Mouse (Mus musculus) adrenal gland, postnatal 4 days (tissue): ENCODE data around the gene Capn10. TPM values are rescaled to one million over a fixed set of nuclear protein-coding genes. Genes with fewer than 3 reads are reported as not detected.

ENCODE experiments used
- DNase-seq, 2 experiments: peaks; one replicate each; pipeline ENCODE4 v3.0.0; 2021 to 2022; ENCODE audit warnings: low spot score in 2 of 2, mixed read lengths in 2 of 2
- long read RNA-seq, 2 experiments: library from polyadenylated mRNA; stranded (forward); transcript quantifications; one replicate each; pipeline ENCODE4 v2.0.0; 2021
- total RNA-seq, 2 experiments: library from RNA; stranded (reverse); gene quantifications; 2 replicates each; pipeline ENCODE4 v1.2.3; 2021

The Capn10 gene
- 10 to 100 TPM; 32.5 to 34.7 TPM for total RNA-seq
- long read RNA-seq, experiment 1, transcript Capn10-201 (12 exons, 2,902 nt): major isoform, 24 of 43 reads
- long read RNA-seq, experiment 1, transcript Capn10-202 (4 exons, 1,268 nt): minor isoform, 9 of 43 reads
- long read RNA-seq, experiment 1, partial matches to known transcripts: 5 of 43 reads
- long read RNA-seq, experiment 1, other reads (novel, unspliced or antisense): 4 of 43 reads
- long read RNA-seq, experiment 2, transcript Capn10-201 (12 exons, 2,902 nt): major isoform, 34 of 75 reads
- long read RNA-seq, experiment 2, transcript Capn10-202 (4 exons, 1,268 nt): minor isoform, 11 of 75 reads
- long read RNA-seq, experiment 2, partial matches to known transcripts: 12 of 75 reads
- long read RNA-seq, experiment 2, other reads (novel, unspliced or antisense): 18 of 75 reads

- peak; percentile 57 to 78 for DNase-seq
Observed at GRCm38 (mm10) chr1:92934182-92934827, at the start of gene Capn10. Gene Capn10 (plus strand): TSS chr1:92934376.

GRCm38 (mm10) chr1:92888901-92889655 is 45.1 kb upstream of the Capn10 start:
- no peak for DNase-seq

GRCm38 (mm10) chr1:92892791-92893190 is 41.4 kb upstream of the Capn10 start:
- DNase-seq: no peak

- no peak for DNase-seq
Observed at GRCm38 (mm10) chr1:92893896-92894295, 40.3 kb upstream of the Capn10 start.

- DNase-seq: peak; percentile 41 to 53
Observed at GRCm38 (mm10) chr1:92895089-92895488, 39.1 kb upstream of the Capn10 start.

- DNase-seq: peak; percentile 30 to 32
Observed at GRCm38 (mm10) chr1:92902786-92903185, 31.4 kb upstream of the Capn10 start, which contains the start of gene Ankmy1. Gene Ankmy1 (minus strand): TSS chr1:92902906.

GRCm38 (mm10) chr1:92903627-92904026 is 30.5 kb upstream of the Capn10 start:
- no peak for DNase-seq

- DNase-seq: no peak
Observed at GRCm38 (mm10) chr1:92905703-92906310, 28.4 kb upstream of the Capn10 start.

- peak; percentile 60 to 83 for DNase-seq
Observed at GRCm38 (mm10) chr1:92906779-92907631, 27.2 kb upstream of the Capn10 start, which contains the start of gene Dusp28. Gene Dusp28 (plus strand): TSS chr1:92906981.

GRCm38 (mm10) chr1:92907632-92908360 is 26.4 kb upstream of the Capn10 start:
- no peak for DNase-seq

- no peak for DNase-seq
Observed at GRCm38 (mm10) chr1:92908664-92909063, 25.5 kb upstream of the Capn10 start.

- no peak for DNase-seq
Observed at GRCm38 (mm10) chr1:92909068-92909467, 25.1 kb upstream of the Capn10 start.

GRCm38 (mm10) chr1:92910239-92910885 is 23.8 kb upstream of the Capn10 start, which contains the start of gene Rnpepl1:
Gene Rnpepl1 (plus strand): TSS chr1:92910783.
- peak; percentile 56 for DNase-seq

- peak; percentile 22 to 33 for DNase-seq
Observed at GRCm38 (mm10) chr1:92910925-92911720, 23.1 kb upstream of the Capn10 start.

- no peak for DNase-seq
Observed at GRCm38 (mm10) chr1:92911721-92912138, 22.4 kb upstream of the Capn10 start.

- no peak for DNase-seq
Observed at GRCm38 (mm10) chr1:92912286-92912685, 21.9 kb upstream of the Capn10 start.

GRCm38 (mm10) chr1:92914239-92914638 is 19.9 kb upstream of the Capn10 start:
- DNase-seq: no peak

GRCm38 (mm10) chr1:92914993-92915392 is 19.2 kb upstream of the Capn10 start:
- no peak for DNase-seq
